Mouse (Mus musculus) forelimb bud, embryonic 11.5 days (tissue): ENCODE measurements at regions not wholly inside any gene's neighbourhood (a gene's known extent, or its start where the extent isn't known, plus 50 kb on each side); places are given as distances from the start of the nearest gene placed in this dataset.

Source experiments
- DNase-seq: peaks from one replicate; pipeline ENCODE4 v3.0.0-alpha.2; 2012; ENCODE audit warnings: low read depth, low spot score

DNA sequence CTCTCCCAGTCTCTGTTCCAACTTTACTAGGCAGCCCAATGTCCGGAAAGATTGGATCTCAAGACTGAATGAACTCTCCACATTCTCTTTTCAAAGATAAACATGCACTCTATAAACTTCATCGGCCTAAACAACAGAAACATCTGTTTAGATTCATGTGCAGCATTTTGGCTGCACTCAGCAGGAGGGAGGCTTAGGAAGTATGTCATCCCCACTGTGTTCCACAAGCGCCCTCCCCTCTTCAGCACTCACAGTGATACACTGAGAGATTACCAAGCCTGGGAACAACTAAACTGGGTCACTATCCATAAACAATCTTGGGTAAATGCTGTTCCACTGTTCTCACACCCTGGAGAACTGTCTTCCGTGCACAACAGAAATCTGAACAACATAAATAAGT is 185.5 kb upstream of the Gm11114 start:
- DNase-seq = no peak

DNA sequence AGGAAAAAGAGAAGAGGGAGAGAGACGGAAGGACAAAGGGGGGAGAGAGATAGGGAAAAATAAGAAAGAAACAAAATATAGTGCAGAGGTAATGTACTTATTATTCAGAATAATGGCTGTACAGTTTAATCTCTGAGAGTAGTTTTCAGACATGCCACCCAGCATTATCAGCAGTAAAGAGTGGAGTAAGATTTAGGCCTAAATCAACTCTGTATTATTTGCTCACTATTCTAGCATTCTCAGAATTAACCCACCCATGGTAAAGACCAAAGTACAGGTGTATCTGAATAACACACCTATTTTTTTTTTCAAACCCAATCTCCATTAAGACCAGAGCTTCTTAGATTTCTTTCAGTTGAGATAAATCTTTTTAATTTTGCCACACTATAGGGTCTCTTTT is 177.7 kb upstream of the Gm11114 start:
- no peak for DNase-seq

- no peak for DNase-seq
These were observed 175.6 kb upstream of the Gm11114 start for GRCm38 (mm10) chr9:85136715-85137582.

DNA sequence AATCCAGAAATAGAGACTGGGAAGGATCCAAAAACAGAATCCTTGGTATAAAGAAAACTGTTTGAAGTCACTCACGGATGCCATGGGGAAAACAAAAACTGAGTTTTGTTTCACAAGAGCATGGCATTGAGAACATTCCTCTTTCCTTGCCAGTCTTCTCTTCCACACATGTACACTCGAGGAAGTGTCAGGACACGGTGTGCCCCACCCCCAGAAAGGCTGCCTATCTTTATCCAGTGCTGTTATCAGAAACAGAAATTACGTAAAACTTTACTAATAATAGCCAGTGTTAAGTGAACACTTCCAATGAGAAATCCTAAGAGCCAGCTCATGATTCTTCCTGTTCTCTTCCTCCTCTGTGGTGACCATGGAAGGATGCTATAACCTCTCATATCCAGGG is 172.7 kb upstream of the Gm11114 start:
- DNase-seq = no peak

DNA sequence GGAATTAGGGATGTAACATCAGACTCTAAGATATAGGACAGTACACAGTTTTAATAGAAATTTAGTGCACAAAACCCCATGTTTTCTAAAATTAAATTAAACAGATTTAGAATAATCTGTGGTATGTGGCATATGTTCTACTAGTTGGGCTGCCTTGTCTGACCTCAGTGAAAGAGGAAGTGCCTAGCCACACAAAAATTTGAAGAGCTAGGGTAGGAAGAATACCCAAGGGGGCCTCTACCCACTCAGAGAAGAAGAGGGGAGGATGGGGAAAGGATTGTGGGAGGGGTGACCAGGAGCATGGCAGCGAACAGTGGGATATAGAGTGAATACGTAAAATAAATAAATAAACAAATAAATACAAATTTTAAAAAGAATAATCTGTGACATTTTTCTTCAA is 168.2 kb upstream of the Gm11114 start:
- no peak for DNase-seq

DNA sequence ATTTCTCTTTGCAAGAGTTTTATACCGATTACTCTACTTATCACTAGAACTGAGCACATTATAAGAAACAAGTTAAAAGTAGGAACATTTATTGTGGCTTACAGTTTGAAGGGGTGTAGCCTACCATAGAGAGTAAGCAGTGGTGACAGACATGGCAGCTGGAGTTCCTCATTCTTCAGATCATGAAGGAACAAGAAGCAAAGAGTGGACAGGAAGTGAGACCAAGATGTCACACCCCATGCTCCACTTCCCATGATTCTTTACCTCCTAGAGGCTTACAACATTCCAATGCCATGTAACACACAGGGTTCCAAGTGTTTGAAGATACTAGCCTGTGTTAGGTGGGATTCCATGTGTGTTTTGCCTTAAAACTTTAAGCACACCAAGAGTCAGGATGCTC is 146.9 kb upstream of the Gm11114 start:
- no peak for DNase-seq

- no peak for DNase-seq
These were observed 145.3 kb upstream of the Gm11114 start for GRCm38 (mm10) chr9:85167243-85167642.

DNA sequence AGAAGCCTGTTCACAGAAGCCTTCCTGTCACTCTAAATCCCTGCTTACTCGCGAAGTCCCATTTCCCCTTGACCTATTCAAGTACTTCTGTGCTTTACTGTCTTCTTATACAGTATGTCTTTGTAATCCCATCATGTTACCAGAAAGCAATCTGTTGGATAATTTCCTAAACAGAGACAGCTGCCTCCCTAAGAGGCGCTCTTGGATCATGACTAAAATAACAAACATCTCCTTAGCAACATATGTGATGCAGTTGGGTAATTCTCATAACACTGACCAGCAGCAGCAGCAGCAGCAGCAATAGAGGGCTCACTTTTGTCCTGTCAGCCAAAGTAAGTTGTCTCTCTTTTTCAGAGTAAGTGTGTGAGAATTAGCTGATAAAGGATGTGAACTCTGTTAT is 138.1 kb upstream of the Gm11114 start:
- no peak for DNase-seq

- DNase-seq = no peak
These were observed 111.4 kb upstream of the Gm11114 start for GRCm38 (mm10) chr9:85201202-85201601.

DNA sequence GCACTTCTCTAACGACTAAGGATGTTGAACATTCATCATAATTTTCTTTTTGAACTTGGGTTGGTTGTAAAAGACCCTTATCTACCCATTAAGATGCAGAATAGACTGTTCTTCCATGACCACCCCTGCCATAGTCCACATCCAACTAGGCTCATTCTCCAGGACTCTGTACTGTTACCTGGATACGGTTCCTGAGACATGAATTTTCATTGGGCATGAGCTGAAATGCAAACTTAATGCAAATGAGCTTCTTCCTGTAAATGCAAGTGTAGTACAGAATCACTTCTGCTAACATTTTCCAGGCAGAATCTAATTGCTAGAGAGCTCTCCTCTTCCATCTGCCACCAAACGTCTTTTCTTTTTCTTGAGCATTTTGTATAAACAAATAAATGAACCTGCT is 87.7 kb upstream of the Gm11114 start:
- DNase-seq = no peak
